Mouse (Mus musculus) G1E (cell line): ENCODE results near the gene Taf4. TPM values are rescaled to one million over a fixed set of nuclear protein-coding genes. Genes with fewer than 3 reads are reported as not detected.

Experiments used
- ATAC-seq: 2 replicates; pipeline ENCODE4 v1.8.0; 2016; ENCODE audit warnings: mild to moderate bottlenecking; ENCODE audit not compliant: insufficient number of reproducible peaks, poor library complexity, low FRiP score, severe bottlenecking; ENCODE audit errors: extremely low read depth
- DNase-seq: peaks from one replicate; pipeline ENCODE4 v3.0.0; 2012; ENCODE audit warnings: low spot score
- H3K27me3 ChIP-seq: 2 replicates; pipeline ENCODE4 v1.6.1; 2012; ENCODE audit warnings: mild to moderate bottlenecking, low read length, inconsistent platforms; ENCODE audit not compliant: insufficient read depth
- H3K36me3 ChIP-seq: replicated peaks from 2 replicates; pipeline ENCODE3; 2012; ENCODE audit warnings: mild to moderate bottlenecking, inconsistent platforms
- H3K4me1 ChIP-seq: 2 replicates; pipeline ENCODE4 v1.6.1; 2012; ENCODE audit warnings: low read depth, low read length, inconsistent platforms, mixed read lengths; ENCODE audit not compliant: insufficient read depth
- H3K4me3 ChIP-seq: 2 replicates; pipeline ENCODE4 v1.5.1; 2012; ENCODE audit warnings: low read depth, mild to moderate bottlenecking, inconsistent platforms, low read length, moderate library complexity, mixed read lengths
- H3K9me3 ChIP-seq: replicated peaks from 2 replicates; pipeline ENCODE4 v1.6.1; 2012; ENCODE audit warnings: inconsistent platforms
- CTCF ChIP-seq: IDR thresholded peaks from 2 replicates; pipeline ENCODE4 v1.5.1; 2012; ENCODE audit warnings: low read depth, low read length, inconsistent platforms, mixed read lengths
- GATA1 ChIP-seq: IDR thresholded peaks from 2 replicates; pipeline ENCODE4 v1.6.1; 2012; ENCODE audit warnings: borderline replicate concordance, low read length, inconsistent platforms, mixed read lengths
- GATA2 ChIP-seq: IDR thresholded peaks from 2 replicates; pipeline ENCODE4 v1.6.1; 2012; ENCODE audit warnings: low read depth, low read length, inconsistent platforms, borderline replicate concordance
- POLR2AphosphoS5 ChIP-seq: IDR thresholded peaks from 2 replicates; pipeline ENCODE4 v1.6.1; 2012; ENCODE audit warnings: low read depth, low read length, inconsistent platforms; ENCODE audit not compliant: insufficient replicate concordance
- TAL1 ChIP-seq: conservative IDR thresholded peaks from 2 replicates; pipeline ENCODE4 v1.6.1; 2012; ENCODE audit warnings: low read depth, low read length, inconsistent platforms, mixed read lengths
- polyA plus RNA-seq: library from polyadenylated mRNA; stranded (reverse); fragments of >175 nt; gene quantifications from 2 replicates; pipeline ENCODE4 v1.2.3, GENCODE M21; 2012
- total RNA-seq, 2 experiments: library from RNA; stranded (forward) in 1 of 2; stranded (reverse) in 1 of 2; fragments of 200-1000 nt in 1 of 2; fragments of >200 nt in 1 of 2; fragmentation: Nextera tagmentation in 1 of 2; gene quantifications; 2 replicates each; pipeline ENCODE4 v1.2.3; 2014 to 2017

Gene Taf4
- total and polyA plus RNA-seq, 3 experiments = 14.2 to 37.3 (median 29.3) TPM

GRCm38 (mm10) chr2:180005656-180006351 is 29.4 kb upstream of the Taf4 start:
- no peaks in the 10 kb centered on the region for H3K36me3 ChIP-seq
- TF ChIP-seq CTCF (no peak), GATA2 (no peak), POLR2AphosphoS5 (no peak), TAL1 (no peak), GATA1 (no peak)
- H3K4me3 ChIP-seq = no peak overlapping the region
- H3K9me3 ChIP-seq = no peaks in the 10 kb centered on the region
- no peaks in the 10 kb centered on the region for H3K4me1 ChIP-seq
- peaks cover 38% of the 10 kb centered on the region for H3K27me3 ChIP-seq
- ATAC-seq = no peak
- no peak for DNase-seq

DNA sequence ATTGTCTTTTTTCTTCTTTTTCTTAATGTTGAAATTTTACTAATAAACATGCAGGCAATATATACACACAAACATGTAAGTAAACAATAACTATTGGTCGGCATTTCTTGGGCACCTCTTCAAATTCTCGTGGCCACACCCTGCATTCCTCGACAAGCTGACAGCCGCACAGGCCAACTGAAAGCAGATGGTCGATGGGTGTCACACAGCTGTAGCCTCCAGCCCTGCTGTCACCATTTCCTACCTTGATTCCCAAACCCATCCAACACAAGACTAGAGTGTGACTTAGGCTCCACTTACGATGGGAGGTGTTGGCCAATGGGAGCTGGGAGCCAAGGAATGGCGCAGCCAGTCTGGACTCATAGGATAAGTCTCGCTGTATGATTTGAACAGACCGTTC is 25.2 kb upstream of the Taf4 start:
- ATAC-seq (no peak), DNase-seq (no peak)
- peaks cover 36% of the 10 kb centered on the region for H3K27me3 ChIP-seq
- no peaks in the 10 kb centered on the region for H3K36me3 ChIP-seq
- TF ChIP-seq CTCF = no peak
- no peak for TF ChIP-seq TAL1
- H3K4me1 ChIP-seq = no peaks in the 10 kb centered on the region
- H3K9me3 ChIP-seq = no peaks in the 10 kb centered on the region
- no peak overlapping the region for H3K4me3 ChIP-seq

- DNase-seq = no peak
Observed at GRCm38 (mm10) chr2:179998431-179998830, 22.0 kb upstream of the Taf4 start.

DNA sequence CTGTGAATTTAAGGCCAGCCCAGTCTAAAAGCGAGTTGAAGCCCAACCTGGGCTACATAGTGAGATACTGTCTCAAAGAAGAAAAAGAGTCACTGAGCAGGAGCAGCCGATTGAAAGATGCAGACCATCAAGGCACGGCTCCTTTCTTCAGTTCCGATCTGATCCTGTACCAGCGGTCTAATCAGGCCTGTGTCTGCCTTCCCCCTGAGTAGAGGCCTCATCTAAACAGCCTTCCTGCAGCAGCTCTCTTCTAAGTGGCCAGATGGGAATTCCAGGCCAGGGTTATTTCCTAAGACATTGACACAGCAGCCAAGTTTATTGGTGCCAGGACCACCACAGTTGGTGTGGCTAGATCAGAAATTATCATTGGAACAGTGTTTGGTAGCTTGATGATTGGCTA is 16.6 kb upstream of the Taf4 start:
- peaks cover 22% of the 10 kb centered on the region for H3K27me3 ChIP-seq
- TF ChIP-seq GATA1 (no peak), TAL1 (no peak), GATA2 (no peak), CTCF (no peak), POLR2AphosphoS5 (no peak)
- DNase-seq (no peak), ATAC-seq (no peak)
- H3K36me3 ChIP-seq = no peaks in the 10 kb centered on the region
- H3K9me3 ChIP-seq = no peaks in the 10 kb centered on the region
- H3K4me3 ChIP-seq = no peak overlapping the region
- H3K4me1 ChIP-seq = no peaks in the 10 kb centered on the region; the same call in 1 of the 2 replicates

More at GRCm38 (mm10) chr2:179998431-179998830, 22.0 kb upstream of the Taf4 start:
- no peak overlapping the region for H3K4me3 ChIP-seq
- TF ChIP-seq POLR2AphosphoS5 = no peak
- no peak for TF ChIP-seq TAL1
- TF ChIP-seq GATA1 = no peak
- no peak for TF ChIP-seq GATA2
- TF ChIP-seq CTCF = no peak
- H3K27me3 ChIP-seq = peaks cover 22% of the 10 kb centered on the region
- no peaks in the 10 kb centered on the region for H3K4me1 ChIP-seq
- H3K9me3 ChIP-seq = no peaks in the 10 kb centered on the region
- ATAC-seq = no peak
- no peaks in the 10 kb centered on the region for H3K36me3 ChIP-seq

DNA sequence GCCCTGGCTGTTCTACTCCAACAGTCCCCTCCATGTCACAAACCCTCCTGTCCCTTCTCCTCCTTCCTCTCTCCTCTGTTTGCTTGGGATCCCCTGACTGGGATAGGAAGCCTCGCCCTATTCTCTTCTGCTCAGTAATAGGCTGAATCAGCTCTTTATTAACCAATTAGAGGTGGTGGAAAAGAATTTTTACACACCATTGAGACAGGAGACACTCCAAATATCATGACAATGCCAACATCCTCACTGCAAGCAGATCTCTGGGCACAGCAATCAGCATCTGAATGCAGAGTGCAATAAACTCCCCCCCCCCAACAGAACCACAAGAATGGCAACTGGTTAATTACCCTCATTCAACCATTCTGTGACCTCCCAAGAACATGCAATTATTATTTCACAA is 12.7 kb upstream of the Taf4 start:
- DNase-seq (no peak), ATAC-seq (no peak)

DNA sequence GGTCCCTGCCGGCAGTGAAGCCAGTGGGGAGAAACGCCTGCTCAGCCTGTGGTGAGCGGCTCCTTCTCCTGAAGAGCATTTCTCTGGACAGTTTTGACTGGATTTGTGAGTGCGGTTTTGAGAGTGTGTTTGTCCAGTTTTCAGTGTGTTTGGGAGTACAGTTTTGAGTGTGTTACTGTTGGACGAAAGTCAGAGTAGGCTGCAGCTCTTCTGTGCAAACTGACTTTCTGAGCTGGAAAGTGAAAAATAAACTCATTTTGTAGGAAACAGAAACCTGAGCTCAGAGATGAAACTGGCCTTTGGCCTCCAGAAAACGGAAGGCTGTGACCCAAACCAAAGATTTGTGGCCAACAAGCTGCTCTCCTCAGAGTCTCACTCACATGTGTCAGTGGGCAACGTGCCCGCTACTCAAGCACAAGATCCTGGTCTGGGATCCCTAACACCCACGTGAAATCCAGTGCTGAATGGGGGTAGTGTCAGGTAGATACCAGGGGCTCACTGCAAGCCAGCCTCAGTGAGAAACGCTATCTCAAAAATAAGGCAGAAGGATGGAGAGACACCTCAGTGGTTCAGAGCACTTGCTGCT is 10.1 kb upstream of the Taf4 start:
- H3K9me3 ChIP-seq = no peaks in the 10 kb centered on the region
- ATAC-seq = no peak
- TF ChIP-seq TAL1 (no peak), POLR2AphosphoS5 (no peak), GATA1 (no peak), CTCF (no peak), GATA2 (no peak)
- peaks cover 60% of the 10 kb centered on the region for H3K27me3 ChIP-seq
- no peaks in the 10 kb centered on the region for H3K36me3 ChIP-seq
- no peak for DNase-seq
- no peak overlapping the region for H3K4me3 ChIP-seq
- no peaks in the 10 kb centered on the region; the same call in 1 of the 2 replicates for H3K4me1 ChIP-seq

More for the DNA sequence above, 12.7 kb upstream of the Taf4 start:
- Histone ChIP-seq H3K4me3 (no peak overlapping the region), H3K9me3 (no peaks in the 10 kb centered on the region), H3K4me1 (no peaks in the 10 kb centered on the region; the same call in 1 of the 2 replicates), H3K27me3 (peaks cover 50% of the 10 kb centered on the region), H3K36me3 (no peaks in the 10 kb centered on the region)
- TF ChIP-seq CTCF (no peak), GATA1 (no peak), TAL1 (no peak), GATA2 (no peak), POLR2AphosphoS5 (no peak)
